Mouse (Mus musculus): ENCODE measurements around the gene Gm8127. TPM values are rescaled to one million over a fixed set of nuclear protein-coding genes. Genes with fewer than 3 reads are reported as not detected.
"Not testable (repeated sequence)": the region's sequence is repeated elsewhere in the genome, so short reads cannot be mapped to it uniquely, and the experiment has no call there.

Gene Gm8127
- total RNA-seq (2021): not detected
- long read RNA-seq, experiment 1: 0 reads
- long read RNA-seq, experiment 2: 0 reads

- DNase-seq: not testable (repeated sequence)
Measured at GRCm38 (mm10) chr14:43293503-43293902, at the start of gene Gm8127. Gm8127 (minus strand) TSS chr14:43293832.

GRCm38 (mm10) chr14:43337646-43338045 lies 44.0 kb upstream of the Gm8127 start:
- not testable (repeated sequence) for DNase-seq

- DNase-seq: not testable (repeated sequence)
Measured at GRCm38 (mm10) chr14:43331362-43331880, 37.8 kb upstream of the Gm8127 start.

- not testable (repeated sequence) for DNase-seq
Measured at GRCm38 (mm10) chr14:43328603-43329002, 35.0 kb upstream of the Gm8127 start.

GRCm38 (mm10) chr14:43319516-43319915 lies 25.9 kb upstream of the Gm8127 start:
- DNase-seq: not testable (repeated sequence)

GRCm38 (mm10) chr14:43278681-43279080 lies 15.0 kb downstream of the Gm8127 start:
- not testable (repeated sequence) for DNase-seq

GRCm38 (mm10) chr14:43278146-43278545 lies 15.5 kb downstream of the Gm8127 start:
- DNase-seq: not testable (repeated sequence)

- not testable (repeated sequence) for DNase-seq
Measured at GRCm38 (mm10) chr14:43277468-43277867, 16.2 kb downstream of the Gm8127 start.

- not testable (repeated sequence) for DNase-seq
Measured at GRCm38 (mm10) chr14:43275752-43276151, 17.9 kb downstream of the Gm8127 start.

GRCm38 (mm10) chr14:43274986-43275511 lies 18.6 kb downstream of the Gm8127 start, which contains the start of gene Gm9732:
Gm9732 (plus strand) TSS chr14:43275036.
- DNase-seq: not testable (repeated sequence)

- not testable (repeated sequence) for DNase-seq
Measured at GRCm38 (mm10) chr14:43273161-43273560, 20.5 kb downstream of the Gm8127 start.

GRCm38 (mm10) chr14:43269211-43269610 lies 24.4 kb downstream of the Gm8127 start:
- DNase-seq: not testable (repeated sequence)

- DNase-seq: not testable (repeated sequence)
Measured at GRCm38 (mm10) chr14:43268521-43269084, 25.0 kb downstream of the Gm8127 start.

- DNase-seq: not testable (repeated sequence)
Measured at GRCm38 (mm10) chr14:43263421-43263820, 30.2 kb downstream of the Gm8127 start.

GRCm38 (mm10) chr14:43258349-43258748 lies 35.3 kb downstream of the Gm8127 start, which contains the start of gene Gm8126:
Gm8126 (plus strand) TSS chr14:43258649.
- DNase-seq: not testable (repeated sequence)

GRCm38 (mm10) chr14:43256511-43256910 lies 37.1 kb downstream of the Gm8127 start:
- DNase-seq: not testable (repeated sequence)

- DNase-seq: not testable (repeated sequence)
Measured at GRCm38 (mm10) chr14:43250549-43251253, 42.9 kb downstream of the Gm8127 start.

- not testable (repeated sequence) for DNase-seq
Measured at GRCm38 (mm10) chr14:43249611-43250170, 43.9 kb downstream of the Gm8127 start.
